Mouse (Mus musculus) brown adipose tissue, adult 24 weeks (tissue): Measurements from ENCODE around the gene Dab2ip. TPM values are rescaled to one million over a fixed set of nuclear protein-coding genes. Genes with fewer than 3 reads are reported as not detected.

Source experiments
- H3K27ac ChIP-seq: fragments of 200-500 bp; replicated peaks from 2 replicates; pipeline ENCODE4 v1.5.1; 2012; ENCODE audit warnings: low read depth, mild to moderate bottlenecking, low read length
- H3K4me1 ChIP-seq: fragments of 200-500 bp; 2 replicates; pipeline ENCODE4 v1.6.1; 2012; ENCODE audit warnings: low read length, mixed read lengths; ENCODE audit not compliant: control insufficient read depth, insufficient read depth, insufficient read length
- H3K4me3 ChIP-seq: fragments of 200-500 bp; 2 replicates; pipeline ENCODE4 v1.5.1; 2012; ENCODE audit warnings: low read depth, mild to moderate bottlenecking, low read length, moderate library complexity; ENCODE audit not compliant: insufficient read depth
- polyA plus RNA-seq: library from polyadenylated mRNA; stranded (reverse); fragments of >200 nt; gene quantifications from 2 replicates; pipeline ENCODE4 v1.2.4, GENCODE M21; 2012; ENCODE audit not compliant: missing spikeins, insufficient read depth, insufficient read length

Gene Dab2ip
- polyA plus RNA-seq, 1 experiment = 19.1 TPM

- Histone ChIP-seq H3K4me1 (no peaks in the 10 kb centered on the region), H3K27ac (no peak overlapping the region)
These were observed 221.2 kb downstream of the Dab2ip start for GRCm38 (mm10) chr2:35779266-35779665.

More at GRCm38 (mm10) chr2:35779266-35779665, 221.2 kb downstream of the Dab2ip start:
- H3K4me3 ChIP-seq = no peak overlapping the region

Other genes with a start within 250 kb of the Dab2ip start
- gene Stom, start 221.3 kb upstream of the Dab2ip start, polyA plus RNA-seq = 230 and 257 TPM in 2 replicates
- gene 4930568D16Rik, start 190.5 kb upstream of the Dab2ip start, polyA plus RNA-seq = not detected in 2 replicates
- gene 4930402F06Rik, start 161.1 kb upstream of the Dab2ip start, polyA plus RNA-seq = not detected in 2 replicates
- 8.8 and 14.5 TPM in 2 replicates for gene Ggta1, start 95.0 kb upstream of the Dab2ip start, polyA plus RNA-seq